Mouse (Mus musculus): ENCODE measurements around the gene Ddx3x. TPM values are rescaled to one million over a fixed set of nuclear protein-coding genes. Genes with fewer than 3 reads are reported as not detected.

Ddx3x gene
- total and polyA plus RNA-seq, 2 experiments from 2014 or later, result 101 to 219 TPM

DNA sequence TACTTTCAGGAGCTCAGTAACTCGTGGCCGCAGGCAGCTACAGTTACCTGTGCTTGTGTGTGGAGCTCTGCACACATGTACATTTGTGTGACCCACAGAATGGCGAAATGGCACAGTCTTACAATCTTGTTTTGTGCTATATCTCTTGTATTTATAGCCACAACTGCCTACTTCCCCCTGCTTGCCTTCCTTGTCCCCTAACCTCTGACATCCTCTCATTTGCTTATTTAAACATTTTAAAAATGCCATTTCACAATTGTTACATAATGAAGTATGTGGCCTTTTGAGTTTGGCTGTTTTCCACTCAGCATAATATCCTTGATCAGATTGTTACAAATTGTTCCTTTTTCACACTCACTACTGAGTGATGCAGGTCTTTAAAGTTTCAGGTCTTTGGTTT is 25.4 kb downstream of the Ddx3x start:
- TF ChIP-seq CTCF (IDR thresholded peaks at IDR 0.05; ENCODE audit: low read depth), result no peak
- H3K4me1 ChIP-seq (ENCODE audit: insufficient read depth), result no peaks in the 10 kb centered on the region
- no peak overlapping the region for H3K4me3 ChIP-seq (ENCODE audit: low read depth, low read length)
- no peak overlapping the region for H3K27ac ChIP-seq (ENCODE audit: low read depth, low read length)
- no peaks in the 10 kb centered on the region for H3K36me3 ChIP-seq (ENCODE audit: insufficient read depth)
- no peak overlapping the region for H3K9ac ChIP-seq
- H3K4me2 ChIP-seq (ENCODE audit: low read depth), result no peak overlapping the region
- no peaks in the 10 kb centered on the region for H3K27me3 ChIP-seq (ENCODE audit: insufficient read depth, low read length)
- WGBS, result 80% methylated on average over 3 of the region's 3 CpGs
- no peak for ATAC-seq
- DNase-seq, result no peak
- H3K9me3 ChIP-seq (ENCODE audit: low read length), result no peaks in the 10 kb centered on the region

DNA sequence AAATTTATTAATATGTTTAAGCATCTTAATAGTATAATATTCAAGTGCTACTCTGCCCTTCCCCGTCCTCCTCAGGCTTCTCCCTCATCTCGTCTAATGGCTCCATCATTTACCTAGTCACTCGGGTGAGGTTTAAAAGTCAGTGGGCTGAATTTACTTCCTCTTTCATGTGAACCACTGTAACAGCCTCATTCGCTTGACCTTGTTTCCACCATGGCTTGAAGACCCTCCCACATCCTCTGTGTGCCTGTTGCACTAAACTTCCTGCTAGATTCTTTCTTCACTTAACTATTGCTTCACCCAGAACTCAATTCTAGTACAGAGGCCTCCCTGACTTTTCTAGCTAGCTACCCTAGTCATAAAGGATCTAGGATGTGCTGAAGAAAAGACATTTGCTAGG is 30.6 kb downstream of the Ddx3x start:
- H3K4me2 ChIP-seq (ENCODE audit: low read depth), result no peak overlapping the region
- TF ChIP-seq CTCF (IDR thresholded peaks at IDR 0.05; ENCODE audit: low read depth), result no peak
- H3K9me3 ChIP-seq (ENCODE audit: low read length), result no peaks in the 10 kb centered on the region
- H3K4me3 ChIP-seq (ENCODE audit: low read depth, low read length), result no peak overlapping the region
- no peaks in the 10 kb centered on the region for H3K36me3 ChIP-seq (ENCODE audit: insufficient read depth)
- 87% methylated on average over 4 of the region's 4 CpGs for WGBS
- DNase-seq (no peak), ATAC-seq (no peak)
- H3K9ac ChIP-seq, result no peak overlapping the region
- H3K27me3 ChIP-seq (ENCODE audit: insufficient read depth, low read length), result no peaks in the 10 kb centered on the region
- no peaks in the 10 kb centered on the region for H3K4me1 ChIP-seq (ENCODE audit: insufficient read depth)
- H3K27ac ChIP-seq (ENCODE audit: low read depth, low read length), result no peak overlapping the region

DNA sequence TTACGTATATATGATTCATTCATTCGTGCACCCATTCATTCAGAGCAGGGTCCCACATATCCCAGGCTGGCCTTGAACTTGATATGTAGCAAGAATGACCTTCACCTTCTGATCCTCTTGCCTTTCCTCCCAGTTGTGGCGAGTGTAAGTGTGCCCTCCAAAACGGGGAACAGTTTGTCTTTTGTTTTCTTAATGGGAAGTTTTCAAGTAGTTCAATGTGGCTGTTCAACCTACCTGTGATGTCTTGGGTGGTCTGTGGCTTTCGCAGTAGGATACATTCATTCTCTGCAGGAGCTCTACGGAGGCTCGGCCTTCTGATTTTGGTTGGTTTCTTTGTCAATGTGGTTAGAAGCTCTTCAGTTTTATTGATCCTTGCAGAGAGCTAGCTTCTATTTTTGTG is 48.8 kb downstream of the Ddx3x start:
- no peak overlapping the region for H3K27ac ChIP-seq (ENCODE audit: low read depth, low read length)
- H3K36me3 ChIP-seq (ENCODE audit: insufficient read depth), result no peaks in the 10 kb centered on the region
- ATAC-seq (no peak), DNase-seq (no peak)
- 87% methylated on average over 7 of the region's 7 CpGs for WGBS
- no peak overlapping the region for H3K4me3 ChIP-seq (ENCODE audit: low read depth, low read length)
- no peak overlapping the region for H3K9ac ChIP-seq
- no peak overlapping the region for H3K4me2 ChIP-seq (ENCODE audit: low read depth)
- no peaks in the 10 kb centered on the region for H3K4me1 ChIP-seq (ENCODE audit: insufficient read depth)
- no peaks in the 10 kb centered on the region for H3K9me3 ChIP-seq (ENCODE audit: low read length)
- H3K27me3 ChIP-seq (ENCODE audit: insufficient read depth, low read length), result no peaks in the 10 kb centered on the region
- TF ChIP-seq CTCF (IDR thresholded peaks at IDR 0.05; ENCODE audit: low read depth), result no peak

Other genes with a start within 250 kb of the Ddx3x start
- 238 and 345 TPM in 2 replicates for gene Usp9x, start 209.5 kb upstream of the Ddx3x start, total RNA-seq (2014; rRNA removed)
- 15.1 and 25.7 TPM in 2 replicates for gene Usp9x, start 209.5 kb upstream of the Ddx3x start, polyA plus RNA-seq (2015; fragmentation: Nextera tagmentation; extraction: Ambion mirVana)
- 0.38 and 0.62 TPM in 2 replicates for gene Nyx, start 185.1 kb downstream of the Ddx3x start, total RNA-seq (2014; rRNA removed)
- gene Nyx, start 185.1 kb downstream of the Ddx3x start, polyA plus RNA-seq (2015; fragmentation: Nextera tagmentation; extraction: Ambion mirVana), result 0.11 and 0.21 TPM in 2 replicates